Mouse (Mus musculus): ENCODE measurements at regions not wholly inside any gene's neighbourhood (a gene's known extent, or its start where the extent isn't known, plus 50 kb on each side); places are given as distances from the start of the nearest gene placed in this dataset.

GRCm38 (mm10) chr12:35710323-35710722 lies 175.5 kb upstream of the Ahr start:
- no peak overlapping the region for H3K9ac ChIP-seq (replicated peaks; ENCODE audit: low read depth, low read length)
- no peaks in the 10 kb centered on the region for H3K4me1 ChIP-seq (ENCODE audit: control insufficient read depth, insufficient read depth, low read length)
- no peak for ATAC-seq (ENCODE audit: insufficient number of reproducible peaks, insufficient read depth, low FRiP score, low read depth)

GRCm38 (mm10) chr12:35703479-35703878 lies 168.6 kb upstream of the Ahr start:
- Histone ChIP-seq H3K36me3 (ENCODE audit: control insufficient read depth, insufficient read depth, low read length) (no peaks in the 10 kb centered on the region), H3K4me2 (replicated peaks; ENCODE audit: low read depth, low read length) (no peak overlapping the region), H3K27me3 (ENCODE audit: control insufficient read depth, insufficient read depth, low read length) (no peaks in the 10 kb centered on the region), H3K4me1 (ENCODE audit: control insufficient read depth, insufficient read depth, low read length) (no peaks in the 10 kb centered on the region), H3K4me3 (ENCODE audit: low read depth, low read length) (no peak overlapping the region), H3K27ac (ENCODE audit: low read length) (no peak overlapping the region), H3K9ac (replicated peaks; ENCODE audit: low read depth, low read length) (no peak overlapping the region), H3K9me3 (ENCODE audit: control insufficient read depth, low read depth, low read length) (no peaks in the 10 kb centered on the region)
- WGBS: 45% methylated on average over 2 of the region's 2 CpGs
- no peak for ATAC-seq (ENCODE audit: insufficient number of reproducible peaks, insufficient read depth, low FRiP score, low read depth)

More at GRCm38 (mm10) chr12:35710323-35710722, 175.5 kb upstream of the Ahr start:
- no peak overlapping the region for H3K4me3 ChIP-seq (ENCODE audit: low read depth, low read length)
- no peak overlapping the region for H3K27ac ChIP-seq (ENCODE audit: low read length)
- H3K27me3 ChIP-seq (ENCODE audit: control insufficient read depth, insufficient read depth, low read length): no peaks in the 10 kb centered on the region
- H3K36me3 ChIP-seq (ENCODE audit: control insufficient read depth, insufficient read depth, low read length): no peaks in the 10 kb centered on the region
- 67% methylated on average over 5 of the region's 5 CpGs for WGBS
- H3K4me2 ChIP-seq (replicated peaks; ENCODE audit: low read depth, low read length): no peak overlapping the region
- H3K9me3 ChIP-seq (ENCODE audit: control insufficient read depth, low read depth, low read length): no peaks in the 10 kb centered on the region

- H3K9me3 ChIP-seq (ENCODE audit: control insufficient read depth, low read depth, low read length): no peaks in the 10 kb centered on the region
- H3K36me3 ChIP-seq (ENCODE audit: control insufficient read depth, insufficient read depth, low read length): no peaks in the 10 kb centered on the region
- H3K4me1 ChIP-seq (ENCODE audit: control insufficient read depth, insufficient read depth, low read length): no peaks in the 10 kb centered on the region
- H3K9ac ChIP-seq (replicated peaks; ENCODE audit: low read depth, low read length): no peak overlapping the region
- no peak for ATAC-seq (ENCODE audit: insufficient number of reproducible peaks, insufficient read depth, low FRiP score, low read depth)
- 46% methylated on average over 7 of the region's 7 CpGs for WGBS
- H3K4me3 ChIP-seq (ENCODE audit: low read depth, low read length): no peak overlapping the region
- H3K4me2 ChIP-seq (replicated peaks; ENCODE audit: low read depth, low read length): no peak overlapping the region
- no peak overlapping the region for H3K27ac ChIP-seq (ENCODE audit: low read length)
- no peaks in the 10 kb centered on the region for H3K27me3 ChIP-seq (ENCODE audit: control insufficient read depth, insufficient read depth, low read length)
These were observed 167.8 kb upstream of the Ahr start for GRCm38 (mm10) chr12:35702674-35703073.

GRCm38 (mm10) chr12:35694253-35694652 lies 159.4 kb upstream of the Ahr start:
- WGBS: 82% methylated on average over 3 of the region's 3 CpGs
- ATAC-seq (ENCODE audit: insufficient number of reproducible peaks, insufficient read depth, low FRiP score, low read depth): no peak

GRCm38 (mm10) chr12:35690914-35691313 lies 156.1 kb upstream of the Ahr start:
- H3K9me3 ChIP-seq (ENCODE audit: control insufficient read depth, low read depth, low read length): no peaks in the 10 kb centered on the region
- no peak overlapping the region for H3K4me3 ChIP-seq (ENCODE audit: low read depth, low read length)
- no peak for ATAC-seq (ENCODE audit: insufficient number of reproducible peaks, insufficient read depth, low FRiP score, low read depth)
- H3K4me1 ChIP-seq (ENCODE audit: control insufficient read depth, insufficient read depth, low read length): no peaks in the 10 kb centered on the region
- H3K27ac ChIP-seq (ENCODE audit: low read length): no peak overlapping the region
- no peak overlapping the region for H3K4me2 ChIP-seq (replicated peaks; ENCODE audit: low read depth, low read length)
- H3K27me3 ChIP-seq (ENCODE audit: control insufficient read depth, insufficient read depth, low read length): no peaks in the 10 kb centered on the region
- H3K36me3 ChIP-seq (ENCODE audit: control insufficient read depth, insufficient read depth, low read length): no peaks in the 10 kb centered on the region
- no peak overlapping the region for H3K9ac ChIP-seq (replicated peaks; ENCODE audit: low read depth, low read length)
- WGBS: 74% methylated on average over 3 of the region's 3 CpGs

More at GRCm38 (mm10) chr12:35694253-35694652, 159.4 kb upstream of the Ahr start:
- Histone ChIP-seq H3K4me1 (ENCODE audit: control insufficient read depth, insufficient read depth, low read length) (no peaks in the 10 kb centered on the region), H3K27ac (ENCODE audit: low read length) (no peak overlapping the region), H3K9me3 (ENCODE audit: control insufficient read depth, low read depth, low read length) (no peaks in the 10 kb centered on the region), H3K4me2 (replicated peaks; ENCODE audit: low read depth, low read length) (no peak overlapping the region), H3K9ac (replicated peaks; ENCODE audit: low read depth, low read length) (no peak overlapping the region), H3K27me3 (ENCODE audit: control insufficient read depth, insufficient read depth, low read length) (no peaks in the 10 kb centered on the region), H3K36me3 (ENCODE audit: control insufficient read depth, insufficient read depth, low read length) (no peaks in the 10 kb centered on the region), H3K4me3 (ENCODE audit: low read depth, low read length) (no peak overlapping the region)

- H3K36me3 ChIP-seq (ENCODE audit: control insufficient read depth, insufficient read depth, low read length): no peaks in the 10 kb centered on the region
- no peak for ATAC-seq (ENCODE audit: insufficient number of reproducible peaks, insufficient read depth, low FRiP score, low read depth)
- no peak overlapping the region for H3K27ac ChIP-seq (ENCODE audit: low read length)
- 76% methylated on average over 2 of the region's 2 CpGs for WGBS
- H3K4me2 ChIP-seq (replicated peaks; ENCODE audit: low read depth, low read length): no peak overlapping the region
- no peaks in the 10 kb centered on the region for H3K4me1 ChIP-seq (ENCODE audit: control insufficient read depth, insufficient read depth, low read length)
- no peaks in the 10 kb centered on the region for H3K9me3 ChIP-seq (ENCODE audit: control insufficient read depth, low read depth, low read length)
- H3K27me3 ChIP-seq (ENCODE audit: control insufficient read depth, insufficient read depth, low read length): no peaks in the 10 kb centered on the region
- no peak overlapping the region for H3K9ac ChIP-seq (replicated peaks; ENCODE audit: low read depth, low read length)
- no peak overlapping the region for H3K4me3 ChIP-seq (ENCODE audit: low read depth, low read length)
These were observed 151.4 kb upstream of the Ahr start for GRCm38 (mm10) chr12:35686231-35686630.

- Histone ChIP-seq H3K9ac (replicated peaks; ENCODE audit: low read depth, low read length) (no peak overlapping the region), H3K4me2 (replicated peaks; ENCODE audit: low read depth, low read length) (no peak overlapping the region), H3K27ac (ENCODE audit: low read length) (no peak overlapping the region), H3K9me3 (ENCODE audit: control insufficient read depth, low read depth, low read length) (no peaks in the 10 kb centered on the region), H3K4me1 (ENCODE audit: control insufficient read depth, insufficient read depth, low read length) (no peaks in the 10 kb centered on the region), H3K4me3 (ENCODE audit: low read depth, low read length) (no peak overlapping the region), H3K36me3 (ENCODE audit: control insufficient read depth, insufficient read depth, low read length) (no peaks in the 10 kb centered on the region), H3K27me3 (ENCODE audit: control insufficient read depth, insufficient read depth, low read length) (no peaks in the 10 kb centered on the region)
- WGBS: 66% methylated on average over 3 of the region's 3 CpGs
- no peak for ATAC-seq (ENCODE audit: insufficient number of reproducible peaks, insufficient read depth, low FRiP score, low read depth)
These were observed 150.4 kb upstream of the Ahr start for GRCm38 (mm10) chr12:35685189-35685588.

- no peak for ATAC-seq (ENCODE audit: insufficient number of reproducible peaks, insufficient read depth, low FRiP score, low read depth)
- H3K4me2 ChIP-seq (replicated peaks; ENCODE audit: low read depth, low read length): no peak overlapping the region
- H3K9me3 ChIP-seq (ENCODE audit: control insufficient read depth, low read depth, low read length): no peaks in the 10 kb centered on the region
- no peak overlapping the region for H3K27ac ChIP-seq (ENCODE audit: low read length)
- H3K9ac ChIP-seq (replicated peaks; ENCODE audit: low read depth, low read length): no peak overlapping the region
- no peaks in the 10 kb centered on the region for H3K36me3 ChIP-seq (ENCODE audit: control insufficient read depth, insufficient read depth, low read length)
- H3K4me1 ChIP-seq (ENCODE audit: control insufficient read depth, insufficient read depth, low read length): no peaks in the 10 kb centered on the region
- H3K27me3 ChIP-seq (ENCODE audit: control insufficient read depth, insufficient read depth, low read length): no peaks in the 10 kb centered on the region
- no peak overlapping the region for H3K4me3 ChIP-seq (ENCODE audit: low read depth, low read length)
These were observed 147.1 kb upstream of the Ahr start for GRCm38 (mm10) chr12:35681864-35682449.

GRCm38 (mm10) chr12:35679903-35680302 lies 145.1 kb upstream of the Ahr start:
- H3K27ac ChIP-seq (ENCODE audit: low read length): no peak overlapping the region
- no peak for ATAC-seq (ENCODE audit: insufficient number of reproducible peaks, insufficient read depth, low FRiP score, low read depth)
- H3K9me3 ChIP-seq (ENCODE audit: control insufficient read depth, low read depth, low read length): no peaks in the 10 kb centered on the region
- 77% methylated on average over 4 of the region's 4 CpGs for WGBS
- H3K4me1 ChIP-seq (ENCODE audit: control insufficient read depth, insufficient read depth, low read length): no peaks in the 10 kb centered on the region
- no peaks in the 10 kb centered on the region for H3K27me3 ChIP-seq (ENCODE audit: control insufficient read depth, insufficient read depth, low read length)
- H3K9ac ChIP-seq (replicated peaks; ENCODE audit: low read depth, low read length): no peak overlapping the region
- H3K36me3 ChIP-seq (ENCODE audit: control insufficient read depth, insufficient read depth, low read length): no peaks in the 10 kb centered on the region
- H3K4me2 ChIP-seq (replicated peaks; ENCODE audit: low read depth, low read length): no peak overlapping the region
- no peak overlapping the region for H3K4me3 ChIP-seq (ENCODE audit: low read depth, low read length)

Measured in stomach, embryonic 14.5 days (tissue).